Mouse (Mus musculus) forebrain, embryonic 15.5 days (tissue): Measurements from ENCODE around the gene Cd200r4. TPM values are rescaled to one million over a fixed set of nuclear protein-coding genes. Genes with fewer than 3 reads are reported as not detected.

Experiments
- polyA plus RNA-seq: library from polyadenylated mRNA; unstranded; fragments of >200 nt; fragmentation: Nextera tagmentation; extraction: Ambion mirVana; gene quantifications from 2 replicates; pipeline ENCODE4 v1.2.1, GENCODE M21; 2015

Cd200r4 gene
- polyA plus RNA-seq, 1 experiment from 2014 or later = not detected

Other genes starting within 250 kb of the Cd200r4 start
- 4.5 and 4.9 TPM in 2 replicates for gene Nepro, start 87.4 kb upstream of the Cd200r4 start, polyA plus RNA-seq
- gene Gtpbp8, start 65.4 kb upstream of the Cd200r4 start, polyA plus RNA-seq = 33.5 and 38.1 TPM in 2 replicates
- gene Cd200r1, start 46.0 kb upstream of the Cd200r4 start, polyA plus RNA-seq = 0.43 and 0.46 TPM in 2 replicates
- not detected in 2 replicates for gene Cd200r2, start 55.4 kb downstream of the Cd200r4 start, polyA plus RNA-seq
- not detected in 2 replicates for gene Cd200r3, start 131.9 kb downstream of the Cd200r4 start, polyA plus RNA-seq